Mouse (Mus musculus): ENCODE results near the gene Fgg. TPM values are rescaled to one million over a fixed set of nuclear protein-coding genes. Genes with fewer than 3 reads are reported as not detected.
A peak's percentile ranks its signal among the peaks of the same experiment; 100 is the strongest.

The Fgg gene
- not detected for polyA plus RNA-seq (2021)

DNA sequence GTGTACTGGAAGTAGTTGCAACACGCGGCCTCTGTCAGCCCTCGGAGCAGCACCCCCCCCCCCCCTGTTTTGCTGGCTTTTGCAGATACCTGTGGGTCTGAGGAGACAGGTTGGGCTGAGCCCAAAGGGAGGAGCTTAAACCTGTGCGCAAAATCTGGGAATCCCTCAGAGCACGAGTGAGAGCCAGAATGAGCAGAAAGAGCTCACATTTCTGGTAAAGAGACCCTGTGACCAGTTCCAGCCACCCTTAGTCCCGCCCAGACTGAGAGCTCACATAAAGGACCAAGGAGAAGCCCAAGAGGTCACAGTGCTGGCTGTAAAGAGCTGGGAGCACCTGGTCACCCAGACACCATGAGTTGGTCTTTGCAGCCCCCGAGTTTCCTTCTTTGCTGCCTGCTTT is at the start of gene Fgg:
Gene Fgg (plus strand): TSS at position 168 of the 400 bp plus-strand sequence.
- TF ChIP-seq CTCF (IDR thresholded peaks at IDR 0.05), result no peak
- CTCF ChIA-PET, result interaction anchor here (1.3 to 2.0 kb wide), 3 partner anchors 9 to 46 kb away, joined by 3 to 9 read pairs (median 3); no protein-coding TSS in a partner anchor
- ATAC-seq (no peak), DNase-seq (ENCODE audit: low read depth, low spot score) (no peak)
- H3K27me3 ChIP-seq, result peaks cover 61% of the 10 kb centered on the region
- POLR2A ChIA-PET, result no interaction called here
- in situ Hi-C loops (cut with MboI; ENCODE audit: low pct_unique_long_range_greater_than_20kb), result no loop called here

DNA sequence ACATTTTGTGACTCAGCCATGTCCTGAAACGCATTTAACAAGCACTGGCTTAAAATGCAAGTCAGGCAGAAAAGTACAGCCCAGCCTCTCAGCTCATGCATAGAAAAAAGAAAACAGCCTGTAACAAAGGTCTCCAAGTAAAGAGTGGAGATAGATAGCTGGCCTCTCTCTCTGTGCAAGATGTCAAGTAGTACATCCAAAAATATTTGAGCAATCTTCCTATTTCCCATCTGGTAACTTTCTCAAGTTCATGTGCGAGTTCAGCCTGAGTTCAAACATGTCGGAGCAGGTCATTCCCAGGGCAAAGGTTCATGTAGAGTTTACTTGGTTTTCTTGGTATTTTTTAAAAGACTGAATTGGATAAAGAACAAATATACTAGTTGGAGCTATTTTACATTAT is 36.5 kb upstream of the Fgg start:
- in situ Hi-C loops (cut with MboI; ENCODE audit: low pct_unique_long_range_greater_than_20kb), result no loop called here
- CTCF ChIA-PET, result no interaction called here
- TF ChIP-seq CTCF (IDR thresholded peaks at IDR 0.05), result no peak
- peaks cover 19% of the 10 kb centered on the region for H3K27me3 ChIP-seq
- DNase-seq (ENCODE audit: low read depth, low spot score) (no peak), ATAC-seq (no peak)
- POLR2A ChIA-PET, result interaction anchor here (0.5 kb wide), 1 partner anchor 15 kb away, joined by 3 read pairs; no protein-coding TSS in a partner anchor

DNA sequence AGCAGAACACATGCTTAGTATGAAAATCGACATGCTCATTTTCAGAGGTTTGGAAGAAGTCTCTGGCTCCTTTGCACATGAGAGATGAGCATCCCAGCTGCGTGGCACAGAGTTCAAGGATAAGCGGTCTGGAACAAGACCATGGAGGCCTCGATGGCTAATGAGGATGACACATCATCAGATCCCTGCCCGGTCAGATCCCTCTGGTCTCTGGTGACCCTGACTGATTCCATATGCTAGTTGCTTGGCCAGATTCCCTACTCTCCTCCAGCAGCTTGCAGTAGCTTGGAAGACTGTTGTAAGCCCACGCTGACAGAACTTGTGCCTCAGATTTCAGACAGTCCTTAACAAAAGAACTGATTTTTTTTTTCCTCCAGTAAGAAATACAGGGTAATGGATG is 26.7 kb upstream of the Fgg start:
- H3K27me3 ChIP-seq, result peaks cover 40% of the 10 kb centered on the region
- DNase-seq (ENCODE audit: low read depth, low spot score) (no peak), ATAC-seq (no peak)
- in situ Hi-C loops (cut with MboI; ENCODE audit: low pct_unique_long_range_greater_than_20kb), result no loop called here
- ChIA-PET CTCF (interaction anchor here (1.5 kb wide), 1 partner anchor 13 kb away, joined by 6 read pairs; no protein-coding TSS in a partner anchor), POLR2A (no interaction called here)
- TF ChIP-seq CTCF (IDR thresholded peaks at IDR 0.05), result no peak

DNA sequence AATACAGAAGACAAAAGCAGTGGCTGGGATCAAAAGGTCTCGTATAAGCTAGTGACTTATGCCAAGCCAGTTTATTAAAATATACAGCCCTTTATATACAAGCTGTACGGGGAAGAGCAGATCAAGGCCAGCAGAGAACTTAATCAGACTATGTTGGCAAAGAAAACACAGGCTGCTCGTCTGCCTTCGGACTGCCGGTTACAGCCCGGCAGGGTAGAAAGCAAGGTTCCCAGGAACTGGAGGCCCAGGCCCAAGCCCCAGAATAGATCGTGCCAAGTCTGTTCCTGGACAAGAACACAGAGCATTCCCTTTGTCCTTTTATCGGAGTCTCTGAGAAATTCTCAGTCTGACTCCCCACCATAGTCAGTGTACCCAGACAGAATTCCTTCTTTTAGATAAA is 25.7 kb upstream of the Fgg start:
- no peak for DNase-seq (ENCODE audit: low read depth, low spot score)
- in situ Hi-C loops (cut with MboI; ENCODE audit: low pct_unique_long_range_greater_than_20kb), result no loop called here

DNA sequence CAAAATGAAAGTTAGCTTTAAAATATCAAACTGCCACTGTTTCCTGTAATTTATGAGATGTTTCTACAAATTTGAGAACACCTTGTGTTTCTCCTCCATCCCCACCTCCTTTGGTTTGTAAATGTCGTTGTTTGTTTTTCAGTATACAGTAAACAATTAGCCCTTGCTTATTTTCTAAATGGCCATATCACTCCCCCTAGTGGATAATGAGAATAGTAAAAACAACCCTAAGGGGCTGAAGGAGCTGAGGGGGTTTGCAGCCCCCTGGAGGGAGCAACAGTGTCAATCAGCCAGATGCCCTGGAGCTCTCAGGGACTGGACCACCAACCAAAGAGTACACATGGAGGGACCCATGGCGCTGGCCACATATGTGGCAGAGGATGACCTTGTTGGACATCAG is 22.7 kb upstream of the Fgg start:
- in situ Hi-C loops (cut with MboI; ENCODE audit: low pct_unique_long_range_greater_than_20kb), result no loop called here
- ATAC-seq (no peak), DNase-seq (ENCODE audit: low read depth, low spot score) (no peak)
- TF ChIP-seq CTCF (IDR thresholded peaks at IDR 0.05), result peak; percentile 37
- POLR2A ChIA-PET, result no interaction called here
- H3K27me3 ChIP-seq, result peaks cover 67% of the 10 kb centered on the region
- CTCF ChIA-PET, result interaction anchor here (1.7 kb wide), 1 partner anchor 14 kb away, joined by 8 read pairs; no protein-coding TSS in a partner anchor

More for the DNA sequence above, 25.7 kb upstream of the Fgg start:
- CTCF ChIA-PET, result no interaction called here
- POLR2A ChIA-PET, result interaction anchor here (0.6 kb wide), 1 partner anchor 81 kb away, joined by 3 read pairs; no protein-coding TSS in a partner anchor
- no peak for TF ChIP-seq CTCF (IDR thresholded peaks at IDR 0.05)
- peaks cover 45% of the 10 kb centered on the region for H3K27me3 ChIP-seq
- ATAC-seq, result no peak

DNA sequence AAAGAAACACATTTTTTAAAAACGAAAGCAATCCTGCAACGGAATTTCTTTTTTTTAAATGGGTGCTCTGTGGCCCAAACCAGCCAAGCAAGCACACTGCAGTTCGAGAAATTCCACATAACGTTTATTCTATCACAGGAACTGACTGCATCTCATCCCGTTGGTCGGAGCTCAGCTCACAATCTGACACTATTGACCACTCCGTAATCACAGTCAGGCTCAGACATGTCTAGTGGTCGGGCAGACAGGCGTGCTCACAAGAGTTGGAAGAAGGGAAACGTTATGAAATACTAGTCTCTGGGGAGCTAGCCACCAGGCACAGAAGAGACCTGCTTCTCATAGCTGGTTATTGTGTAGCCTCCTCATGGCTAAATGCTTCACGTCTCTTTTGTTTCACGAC is 15.6 kb upstream of the Fgg start:
- in situ Hi-C loops (cut with MboI; ENCODE audit: low pct_unique_long_range_greater_than_20kb), result no loop called here
- TF ChIP-seq CTCF (IDR thresholded peaks at IDR 0.05), result no peak
- CTCF ChIA-PET, result interaction anchor here (1.6 kb wide), 1 partner anchor 61 kb away, joined by 9 read pairs; no protein-coding TSS in a partner anchor
- DNase-seq (ENCODE audit: low read depth, low spot score), result no peak
- no peak for ATAC-seq
- peaks cover 68% of the 10 kb centered on the region for H3K27me3 ChIP-seq
- POLR2A ChIA-PET, result no interaction called here

DNA sequence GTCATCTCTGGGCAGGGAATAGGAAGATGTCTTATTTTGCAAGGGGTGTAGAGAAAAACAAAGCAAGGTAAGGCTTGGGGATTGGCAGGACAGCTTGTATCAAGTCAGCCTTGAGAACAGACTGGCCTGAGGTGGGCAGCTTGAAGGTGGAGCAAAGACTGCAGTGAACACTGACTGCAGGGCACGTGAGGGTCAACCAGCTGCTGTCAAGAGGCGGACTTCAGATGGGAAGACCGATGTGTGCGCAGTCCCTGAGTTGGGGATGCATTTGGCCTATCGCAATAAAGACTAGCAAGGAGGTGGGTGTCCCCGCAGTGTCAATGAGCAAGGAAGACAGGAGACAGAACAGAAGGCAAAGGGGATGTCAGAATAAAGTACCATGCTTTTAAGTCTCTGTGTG is 14.6 kb upstream of the Fgg start:
- ATAC-seq (no peak), DNase-seq (ENCODE audit: low read depth, low spot score) (no peak)
- ChIA-PET CTCF (interaction anchor here (1.5 to 1.6 kb wide), 2 partner anchors 27 to 60 kb away, joined by 4 to 9 read pairs; no protein-coding TSS in a partner anchor), POLR2A (no interaction called here)
- in situ Hi-C loops (cut with MboI; ENCODE audit: low pct_unique_long_range_greater_than_20kb), result no loop called here
- H3K27me3 ChIP-seq, result peaks cover 67% of the 10 kb centered on the region
- TF ChIP-seq CTCF (IDR thresholded peaks at IDR 0.05), result no peak

DNA sequence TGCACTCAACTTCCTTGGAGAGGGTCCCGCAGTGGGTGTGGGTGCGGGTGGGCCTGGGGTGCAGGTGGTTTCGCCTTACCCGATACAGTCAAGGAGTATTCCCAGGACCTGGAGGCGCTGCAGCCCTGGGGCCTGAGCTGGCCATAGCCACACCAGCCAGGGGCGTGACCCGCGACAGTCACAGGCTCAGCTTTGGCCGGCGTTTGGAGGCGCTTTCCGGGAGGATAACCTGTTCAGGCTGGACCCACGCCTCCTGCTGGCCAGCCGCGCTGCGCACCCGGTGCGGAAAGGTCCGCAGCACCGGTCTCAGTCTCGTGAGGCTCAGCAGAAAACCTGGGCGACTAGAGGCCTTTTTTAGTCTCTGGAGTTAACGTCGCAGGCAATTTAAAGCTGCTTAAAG is 12.2 kb upstream of the Fgg start:
- H3K27me3 ChIP-seq, result peaks cover 52% of the 10 kb centered on the region
- POLR2A ChIA-PET, result no interaction called here
- peak; percentile 75 for TF ChIP-seq CTCF (IDR thresholded peaks at IDR 0.05)
- in situ Hi-C loops (cut with MboI; ENCODE audit: low pct_unique_long_range_greater_than_20kb), result loop anchor here (5.0 kb wide), 2 partner anchors 87 to 282 kb away; no protein-coding TSS in a partner anchor
- ATAC-seq (no peak), DNase-seq (ENCODE audit: low read depth, low spot score) (no peak)
- CTCF ChIA-PET, result interaction anchor here (1.3 to 1.4 kb wide), 3 partner anchors 20 to 56 kb away, joined by 3 to 5 read pairs (median 4); no protein-coding TSS in a partner anchor

DNA sequence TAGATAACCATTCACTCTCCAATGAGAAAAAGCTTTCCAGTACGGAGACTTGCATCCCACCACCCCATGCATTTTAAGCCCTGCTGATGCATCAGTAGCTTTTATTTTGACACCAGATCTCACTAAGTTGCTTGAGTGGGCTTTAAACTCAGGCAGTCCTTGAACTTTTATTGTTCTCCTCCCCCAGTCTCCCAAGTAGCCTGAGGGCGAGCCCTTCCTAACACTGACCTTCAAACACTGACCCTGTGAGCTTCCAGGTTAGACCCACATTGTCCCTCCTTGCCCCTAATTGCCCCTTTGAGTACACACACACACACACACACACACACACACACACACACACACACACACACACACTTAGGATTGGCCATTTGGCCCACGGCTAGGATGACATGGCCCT is 10.9 kb upstream of the Fgg start:
- in situ Hi-C loops (cut with MboI; ENCODE audit: low pct_unique_long_range_greater_than_20kb), result loop anchor here (5.0 kb wide), 2 partner anchors 86 to 281 kb away; no protein-coding TSS in a partner anchor
- POLR2A ChIA-PET, result no interaction called here
- ATAC-seq, result no peak

DNA sequence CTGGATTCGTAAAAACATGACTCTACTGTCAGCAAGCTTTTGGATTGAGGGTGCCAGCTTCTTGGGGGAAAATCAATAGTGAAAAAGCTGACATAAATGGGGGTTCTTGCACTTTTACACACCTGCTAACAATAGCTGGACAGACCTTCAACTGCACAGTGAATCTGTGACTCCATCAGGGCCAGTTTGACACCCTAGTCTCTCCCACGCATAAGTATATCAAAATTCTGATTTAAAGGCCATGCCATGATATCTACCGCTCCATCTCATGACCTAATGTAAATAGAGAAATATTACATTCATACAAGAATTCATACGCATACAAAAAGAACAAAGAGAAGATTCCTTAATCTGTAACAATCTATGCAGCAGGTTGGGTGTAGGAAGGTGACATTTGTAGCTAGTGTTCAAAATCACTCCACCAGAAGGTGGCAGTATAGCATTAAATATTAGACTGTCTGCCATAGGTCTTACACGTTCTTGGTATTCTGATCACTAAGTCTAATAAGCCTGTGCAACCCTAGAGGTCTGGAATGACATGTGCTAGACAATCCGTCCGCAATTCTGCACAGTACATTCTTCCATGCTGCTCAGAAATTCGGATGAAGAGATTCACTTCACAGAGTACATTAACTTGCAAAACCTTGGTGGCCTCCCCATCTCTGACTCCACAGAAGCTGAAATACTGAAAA is 8.6 kb upstream of the Fgg start:
- TF ChIP-seq CTCF (IDR thresholded peaks at IDR 0.05), result peak; percentile 68
- DNase-seq (ENCODE audit: low read depth, low spot score) (peak; percentile 47), ATAC-seq (peak; percentile 79)
- ChIA-PET POLR2A (interaction anchor here (1.2 kb wide), 1 partner anchor 55 kb away, joined by 4 read pairs; no protein-coding TSS in a partner anchor), CTCF (interaction anchor here (0.9 to 2.6 kb wide), 21 partner anchors 9 to 277 kb away, joined by 3 to 41 read pairs (median 5); partner anchors contain the start of genes Fgg and Plrg1)
- in situ Hi-C loops (cut with MboI; ENCODE audit: low pct_unique_long_range_greater_than_20kb), result loop anchor here (5.0 kb wide), 2 partner anchors 83 to 278 kb away; no protein-coding TSS in a partner anchor
- H3K27me3 ChIP-seq, result peaks cover 33% of the 10 kb centered on the region

More for the DNA sequence above, 10.9 kb upstream of the Fgg start:
- TF ChIP-seq CTCF (IDR thresholded peaks at IDR 0.05), result no peak
- no peak for DNase-seq (ENCODE audit: low read depth, low spot score)
- CTCF ChIA-PET, result interaction anchor here (1.1 to 1.6 kb wide), 6 partner anchors 19 to 59 kb away, joined by 3 to 5 read pairs (median 4); partner anchors contain the start of gene Plrg1
- peaks cover 55% of the 10 kb centered on the region for H3K27me3 ChIP-seq

DNA sequence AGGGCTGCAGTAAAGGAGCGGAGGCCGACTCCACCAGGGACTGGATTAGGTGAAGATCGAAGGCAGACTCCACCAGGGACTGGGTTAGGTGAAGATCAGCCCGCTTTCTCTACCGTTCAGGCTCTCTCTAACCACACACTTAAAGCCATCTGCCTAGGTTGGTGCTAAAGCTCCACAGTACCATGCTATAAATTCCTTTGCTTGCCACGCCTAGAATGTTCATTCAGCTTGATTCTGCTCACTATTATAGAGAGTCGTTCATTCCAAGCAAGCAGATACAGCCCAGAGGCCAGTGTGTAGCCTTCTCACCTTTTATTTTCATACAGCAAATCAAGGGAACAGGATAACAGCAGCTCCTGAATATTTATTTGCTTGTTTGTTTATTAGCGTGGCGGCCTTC is 7.5 kb upstream of the Fgg start:
- TF ChIP-seq CTCF (IDR thresholded peaks at IDR 0.05), result no peak
- peaks cover 36% of the 10 kb centered on the region for H3K27me3 ChIP-seq
- in situ Hi-C loops (cut with MboI; ENCODE audit: low pct_unique_long_range_greater_than_20kb), result loop anchor here (5.0 kb wide), 3 partner anchors 52 to 277 kb away; no protein-coding TSS in a partner anchor
- CTCF ChIA-PET, result interaction anchor here (0.9 to 2.6 kb wide), 14 partner anchors 10 to 155 kb away, joined by 3 to 41 read pairs (median 6); partner anchors contain the start of gene Plrg1
- POLR2A ChIA-PET, result interaction anchor here (1.2 kb wide), 1 partner anchor 54 kb away, joined by 4 read pairs; no protein-coding TSS in a partner anchor
- DNase-seq (ENCODE audit: low read depth, low spot score) (no peak), ATAC-seq (no peak)

Data from Patski (cell line).